Mouse (Mus musculus) lung, postnatal 36 days (tissue): ENCODE data around the gene Rhbdd3.

ENCODE experiments used
- DNase-seq: peaks from one replicate; pipeline ENCODE4 v3.0.0; 2022; ENCODE audit warnings: mixed read lengths

Rhbdd3 gene

GRCm38 (mm10) chr11:5098736-5099542, at the start of gene Rhbdd3, which contains the start of gene Ewsr1:
Gene Rhbdd3, plus strand, starts transcription at chr11:5098926.
Gene Ewsr1, minus strand, starts transcription at chr11:5099266.
- peak; percentile 96 for DNase-seq

- no peak for DNase-seq
Observed at GRCm38 (mm10) chr11:5051629-5052028, 47.1 kb upstream of the Rhbdd3 start.

GRCm38 (mm10) chr11:5052200-5052854, 46.4 kb upstream of the Rhbdd3 start:
- no peak for DNase-seq

GRCm38 (mm10) chr11:5054151-5054550, 44.6 kb upstream of the Rhbdd3 start:
- DNase-seq, result no peak

GRCm38 (mm10) chr11:5054874-5055273, 43.9 kb upstream of the Rhbdd3 start:
- no peak for DNase-seq

- no peak for DNase-seq
Observed at GRCm38 (mm10) chr11:5055945-5056938, 42.5 kb upstream of the Rhbdd3 start.

GRCm38 (mm10) chr11:5057064-5057463, 41.7 kb upstream of the Rhbdd3 start:
- DNase-seq, result no peak

- no peak for DNase-seq
Observed at GRCm38 (mm10) chr11:5057541-5057855, 41.2 kb upstream of the Rhbdd3 start.

GRCm38 (mm10) chr11:5057856-5058641, 40.7 kb upstream of the Rhbdd3 start, which contains the start of gene Rasl10a:
Gene Rasl10a, plus strand, starts transcription at chr11:5058128.
- DNase-seq, result peak; percentile 59

GRCm38 (mm10) chr11:5058783-5059182, 39.9 kb upstream of the Rhbdd3 start:
- no peak for DNase-seq

GRCm38 (mm10) chr11:5059230-5059629, 39.5 kb upstream of the Rhbdd3 start:
- no peak for DNase-seq

- peak; percentile 49 for DNase-seq
Observed at GRCm38 (mm10) chr11:5059704-5060156, 39.0 kb upstream of the Rhbdd3 start.

GRCm38 (mm10) chr11:5060756-5061412, 37.8 kb upstream of the Rhbdd3 start:
- DNase-seq, result no peak

- DNase-seq, result peak; percentile 98
Observed at GRCm38 (mm10) chr11:5061413-5062139, 37.1 kb upstream of the Rhbdd3 start.

GRCm38 (mm10) chr11:5062326-5062725, 36.4 kb upstream of the Rhbdd3 start:
- no peak for DNase-seq

- DNase-seq, result no peak
Observed at GRCm38 (mm10) chr11:5062860-5063505, 35.7 kb upstream of the Rhbdd3 start.

GRCm38 (mm10) chr11:5063561-5064281, 35.0 kb upstream of the Rhbdd3 start:
- DNase-seq, result no peak

GRCm38 (mm10) chr11:5064282-5065055, 34.3 kb upstream of the Rhbdd3 start:
- DNase-seq, result peak; percentile 38
